Mouse (Mus musculus) heart, embryonic 11.5 days (tissue): ENCODE data around the gene Naaa. TPM values are rescaled to one million over a fixed set of nuclear protein-coding genes. Genes with fewer than 3 reads are reported as not detected.

ENCODE experiments used
- ATAC-seq: fragments of 200-750 bp; cut with Nextera tagmentation; replicated peaks from 2 replicates; pipeline ENCODE4 v1.8.0; 2017; ENCODE audit warnings: moderate library complexity; ENCODE audit not compliant: insufficient number of reproducible peaks, low FRiP score, low TSS enrichment
- H3K27ac ChIP-seq: fragments of 300-500 bp; sonication (generic); 2 replicates; pipeline ENCODE4 v1.5.1; 2014; ENCODE audit warnings: mild to moderate bottlenecking, low read depth, low read length
- H3K27me3 ChIP-seq: fragments of 300-500 bp; sonication (generic); 2 replicates; pipeline ENCODE4 v1.6.1; 2014; ENCODE audit warnings: mild to moderate bottlenecking, low read length, mixed read lengths; ENCODE audit not compliant: control insufficient read depth, insufficient read depth
- H3K36me3 ChIP-seq: fragments of 300-500 bp; sonication (generic); 2 replicates; pipeline ENCODE4 v1.6.1; 2014; ENCODE audit warnings: mild to moderate bottlenecking, low read length, moderate library complexity, mixed read lengths; ENCODE audit not compliant: control insufficient read depth, insufficient read depth
- H3K4me1 ChIP-seq: fragments of 300-500 bp; sonication (generic); 2 replicates; pipeline ENCODE4 v1.6.1; 2014; ENCODE audit warnings: low read length; ENCODE audit not compliant: control insufficient read depth, insufficient read depth
- H3K4me2 ChIP-seq: fragments of 300-500 bp; sonication (generic); 2 replicates; pipeline ENCODE4 v1.6.1; 2014; ENCODE audit warnings: mild to moderate bottlenecking, moderate library complexity
- H3K4me3 ChIP-seq: fragments of 300-500 bp; sonication (generic); 2 replicates; pipeline ENCODE4 v1.5.1; 2014; ENCODE audit warnings: low read depth, low read length
- H3K9ac ChIP-seq: fragments of 300-500 bp; sonication (generic); 2 replicates; pipeline ENCODE4 v1.6.1; 2014; ENCODE audit warnings: mild to moderate bottlenecking, low read depth, low read length, moderate library complexity
- H3K9me3 ChIP-seq: fragments of 300-500 bp; sonication (generic); replicated peaks from 2 replicates; pipeline ENCODE4 v1.6.1; 2016; ENCODE audit warnings: low read length; ENCODE audit not compliant: control insufficient read depth
- WGBS: fragments of 180-500 bp; shearing (Covaris S2); extraction: QIAGEN DNeasy Blood & Tissue Kit; methylation state at CpG from one replicate; pipeline ENCODE4 v1.1.7; 2014; ENCODE audit not compliant: insufficient replicate concordance; 5-methylcytosine and 5-hydroxymethylcytosine counted together
- polyA plus RNA-seq: library from polyadenylated mRNA; unstranded; fragments of >200 nt; fragmentation: Nextera tagmentation; extraction: Ambion mirVana; gene quantifications from 2 replicates; pipeline ENCODE4 v1.2.1, GENCODE M21; 2014

Naaa gene
- polyA plus RNA-seq, 1 experiment from 2014 or later, result 8.4 TPM

- 86% methylated on average over 4 of the region's 4 CpGs for WGBS
- no peaks in the 10 kb centered on the region for H3K9me3 ChIP-seq
- no peak for ATAC-seq
- no peak within 1 kb of the TSS for H3K4me2 ChIP-seq
- H3K36me3 ChIP-seq, result no peaks in the 10 kb centered on the region
- no peak within 1 kb of the TSS for H3K4me3 ChIP-seq
- H3K9ac ChIP-seq, result no peak within 1 kb of the TSS
- no peak within 1 kb of the TSS for H3K27ac ChIP-seq
- H3K27me3 ChIP-seq, result no peaks in the 10 kb centered on the region
- no peaks in the 10 kb centered on the region; the same call in 1 of the 2 replicates for H3K4me1 ChIP-seq
These were observed 62.7 kb downstream of the Naaa start, which contains the start of gene U90926 for GRCm38 (mm10) chr5:92215308-92215707. U90926 (minus strand) TSS chr5:92215408.

- no peaks in the 10 kb centered on the region for H3K9me3 ChIP-seq
- 80% methylated on average over 4 of the region's 4 CpGs for WGBS
- H3K9ac ChIP-seq, result no peak overlapping the region
- no peak overlapping the region for H3K4me2 ChIP-seq
- H3K27me3 ChIP-seq, result no peaks in the 10 kb centered on the region
- no peaks in the 10 kb centered on the region for H3K36me3 ChIP-seq
- H3K4me3 ChIP-seq, result no peak overlapping the region
- no peak overlapping the region for H3K27ac ChIP-seq
- ATAC-seq, result no peak
- H3K4me1 ChIP-seq, result no peaks in the 10 kb centered on the region
These were observed 65.7 kb downstream of the Naaa start for GRCm38 (mm10) chr5:92212231-92212630.

DNA sequence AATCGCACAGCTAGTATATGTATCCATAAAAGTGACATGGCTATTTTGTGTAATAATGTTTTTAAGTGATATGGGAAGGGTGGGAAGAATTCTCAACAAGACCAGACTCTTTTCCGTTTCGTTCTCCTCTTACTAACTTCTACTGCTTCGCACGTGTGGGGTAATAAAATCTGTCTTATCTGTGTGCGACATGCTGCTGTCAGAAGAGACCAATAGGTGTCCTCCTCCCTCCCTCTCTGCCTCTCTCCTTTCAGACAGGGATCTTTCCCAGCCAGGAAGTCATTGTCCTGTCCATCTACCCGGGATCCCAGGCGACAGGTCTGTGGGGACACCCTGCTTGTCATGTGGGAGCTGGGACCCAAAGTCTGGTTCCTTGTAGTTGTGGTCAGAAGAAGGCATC, 67.8 kb downstream of the Naaa start:
- Histone ChIP-seq H3K9me3 (no peaks in the 10 kb centered on the region), H3K4me3 (no peak overlapping the region), H3K9ac (no peak overlapping the region), H3K36me3 (no peaks in the 10 kb centered on the region), H3K27me3 (no peaks in the 10 kb centered on the region), H3K27ac (no peak overlapping the region), H3K4me2 (no peak overlapping the region), H3K4me1 (no peaks in the 10 kb centered on the region)
- ATAC-seq, result no peak
- 74% methylated on average over 8 of the region's 8 CpGs for WGBS

Other genes with a start within 250 kb of the Naaa start
- 1.00 and 1.1 TPM in 2 replicates for gene Cdkl2, start 234.3 kb downstream of the Naaa start, polyA plus RNA-seq
- 177 and 181 TPM in 2 replicates for gene G3bp2, start 194.5 kb downstream of the Naaa start, polyA plus RNA-seq
- 25.9 and 26.7 TPM in 2 replicates for gene Uso1, start 140.2 kb downstream of the Naaa start, polyA plus RNA-seq
- gene U90926, start 62.8 kb downstream of the Naaa start, polyA plus RNA-seq, result not detected in 2 replicates
- 0.26 TPM in 1 of 2 replicates, not detected in the other for gene Ppef2, start 21.9 kb downstream of the Naaa start, polyA plus RNA-seq
- gene Sdad1, start 32.3 kb upstream of the Naaa start, polyA plus RNA-seq, result 24.7 and 30.5 TPM in 2 replicates
- not detected in 2 replicates for gene Cxcl9, start 49.9 kb upstream of the Naaa start, polyA plus RNA-seq
- gene Art3, start 53.7 kb upstream of the Naaa start, polyA plus RNA-seq, result 37.0 and 37.6 TPM in 2 replicates
- 0.72 TPM in 1 of 2 replicates, not detected in the other for gene Cxcl10, start 70.7 kb upstream of the Naaa start, polyA plus RNA-seq
- gene Nup54, start 157.0 kb upstream of the Naaa start, polyA plus RNA-seq, result 45.7 and 50.7 TPM in 2 replicates
- gene Scarb2, start 228.7 kb upstream of the Naaa start, polyA plus RNA-seq, result 11.8 and 12.0 TPM in 2 replicates